ENCODE assay signal across 11 mouse cellular contexts in the genomic region with DNA sequence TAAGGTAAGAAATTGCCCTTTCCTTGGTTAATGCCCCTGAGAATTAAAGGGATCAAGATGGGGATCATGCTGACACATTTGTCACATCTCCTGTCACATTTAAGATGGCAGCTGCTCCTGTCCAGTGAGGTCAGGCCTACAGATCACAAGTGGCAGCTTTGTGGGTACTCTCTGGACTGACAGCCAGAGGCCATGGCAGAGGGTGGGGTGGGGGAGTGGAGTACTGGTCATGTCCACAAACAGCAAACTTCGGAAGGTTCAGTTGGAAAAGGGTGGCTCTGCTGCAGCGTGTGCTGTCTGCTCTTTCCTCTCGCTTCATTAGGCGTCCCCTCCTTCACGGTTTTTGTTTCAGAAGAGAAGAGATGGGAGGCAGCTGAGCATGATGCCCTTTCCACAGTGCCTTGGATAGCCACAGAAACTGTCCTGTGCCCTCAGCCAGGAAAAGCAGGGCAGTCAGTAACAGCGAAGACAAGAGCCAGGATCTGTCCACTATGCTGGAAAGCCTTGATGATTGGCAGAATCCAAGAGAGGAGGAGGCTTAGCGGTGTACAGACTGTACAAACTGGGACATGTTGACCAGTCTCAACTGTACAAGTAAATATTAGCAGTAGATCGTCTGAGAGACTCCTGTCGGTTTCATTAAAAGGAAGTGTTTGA. TPM values are rescaled to one million over a fixed set of nuclear protein-coding genes. Genes with fewer than 3 reads are reported as not detected.
DNase-seq lines count a peak whose midpoint lies in the region; ATAC-seq and TF ChIP-seq lines count a peak whose summit lies in the region.
"Had no signal": no experiment of that assay in that cellular context is flagged by ENCODE, and none has a peak within 500 bp of the region (broad histone marks: within the 10 kb centered on the region; RNA-seq: fewer than 3 reads in every experiment).

No protein-coding gene starts in this region.

- H3K27me3 ChIP-seq in embryonic facial prominence, embryonic 11.5 days (ENCODE audit: control insufficient read depth, insufficient read depth, low read length), result no peaks in the 10 kb centered on the region
- no peaks in the 10 kb centered on the region for H3K27me3 ChIP-seq in embryonic facial prominence, embryonic 10.5 days (replicated peaks; ENCODE audit: low read depth, poor library complexity, severe bottlenecking)
- no peaks in the 10 kb centered on the region for H3K27me3 ChIP-seq in hindbrain, embryonic 12.5 days
- H3K27me3 ChIP-seq: limb, embryonic 15.5 days had no signal

- no peak overlapping the region for H3K4me2 ChIP-seq in embryonic facial prominence, embryonic 11.5 days (ENCODE audit: low read depth, low read length)
- no peak overlapping the region for H3K4me2 ChIP-seq in hindbrain, embryonic 12.5 days (replicated peaks)
- H3K4me2 ChIP-seq: limb, embryonic 15.5 days had no signal

- DNase-seq in embryonic facial prominence, embryonic 11.5 days (ENCODE audit: low spot score), result no peak
- no peak for DNase-seq in embryonic facial prominence, embryonic 10.5 days (ENCODE audit: low spot score)
- DNase-seq in layer of hippocampus, adult 2 months (ENCODE audit: low spot score in 2 of 2), result no peak
- no peak for DNase-seq in layer of hippocampus, postnatal 36 days
- peak; percentile 8 for DNase-seq in fibroblast of lung, adult 2 months (ENCODE audit: low read depth)
- peak; percentile 79 for DNase-seq in lung, postnatal 25 days (ENCODE audit: low spot score)
- DNase-seq in urinary bladder, postnatal 25 days (ENCODE audit: low spot score), result no peak
- DNase-seq: thymus, postnatal 36 days had no signal

- H3K4me1 ChIP-seq in embryonic facial prominence, embryonic 11.5 days (ENCODE audit: control insufficient read depth, insufficient read depth, low read length), result no peaks in the 10 kb centered on the region
- H3K4me1 ChIP-seq in embryonic facial prominence, embryonic 10.5 days, result peaks cover 8% of the 10 kb centered on the region
- H3K4me1 ChIP-seq in hindbrain, embryonic 12.5 days, result peaks cover 9% of the 10 kb centered on the region; the same call in 1 of the 2 replicates

- H3K4me3 ChIP-seq in embryonic facial prominence, embryonic 11.5 days (ENCODE audit: low read depth, low read length), result no peak overlapping the region
- H3K4me3 ChIP-seq in embryonic facial prominence, embryonic 10.5 days, result no peak overlapping the region
- H3K4me3 ChIP-seq in layer of hippocampus, adult 2 months, result no peak overlapping the region
- H3K4me3 ChIP-seq in hindbrain, embryonic 12.5 days, result no peak overlapping the region
- H3K4me3 ChIP-seq: limb, embryonic 15.5 days had no signal

- WGBS in embryonic facial prominence, embryonic 11.5 days, result 77% methylated on average over 9 of the region's 9 CpGs
- WGBS in embryonic facial prominence, embryonic 10.5 days, result 79% methylated on average over 9 of the region's 9 CpGs
- WGBS in hindbrain, embryonic 12.5 days, result 70% methylated on average over 9 of the region's 9 CpGs

- H3K27ac ChIP-seq in embryonic facial prominence, embryonic 11.5 days (replicated peaks; ENCODE audit: low read depth, low read length), result no peak overlapping the region
- H3K27ac ChIP-seq in embryonic facial prominence, embryonic 10.5 days (replicated peaks), result no peak overlapping the region
- peak overlapping the region; percentile 58 for H3K27ac ChIP-seq in layer of hippocampus, adult 2 months
- no peak overlapping the region for H3K27ac ChIP-seq in hindbrain, embryonic 12.5 days
- H3K27ac ChIP-seq: limb, embryonic 15.5 days had no signal

- no peaks in the 10 kb centered on the region for H3K9me3 ChIP-seq in embryonic facial prominence, embryonic 11.5 days (replicated peaks; ENCODE audit: control insufficient read depth, low read length)
- no peaks in the 10 kb centered on the region for H3K9me3 ChIP-seq in embryonic facial prominence, embryonic 10.5 days
- H3K9me3 ChIP-seq in hindbrain, embryonic 12.5 days (replicated peaks), result no peaks in the 10 kb centered on the region
- H3K9me3 ChIP-seq: limb, embryonic 15.5 days had no signal

- TF ChIP-seq CTCF in layer of hippocampus, adult 2 months (conservative IDR thresholded peaks at IDR 0.05), result no peak

- no peaks in the 10 kb centered on the region for H3K36me3 ChIP-seq in embryonic facial prominence, embryonic 11.5 days (replicated peaks; ENCODE audit: control insufficient read depth, insufficient read depth, low read depth, low read length)
- H3K36me3 ChIP-seq in embryonic facial prominence, embryonic 10.5 days (replicated peaks), result peaks cover 26% of the 10 kb centered on the region
- peaks cover 4% of the 10 kb centered on the region; the same call in 1 of the 2 replicates for H3K36me3 ChIP-seq in hindbrain, embryonic 12.5 days
- H3K36me3 ChIP-seq: limb, embryonic 15.5 days had no signal

- no peak overlapping the region for H3K9ac ChIP-seq in embryonic facial prominence, embryonic 11.5 days (replicated peaks; ENCODE audit: low read length)
- no peak overlapping the region for H3K9ac ChIP-seq in hindbrain, embryonic 12.5 days
- H3K9ac ChIP-seq: limb, embryonic 15.5 days had no signal

- 0 out of 2 replicates have a peak, but pooled peaks have one; percentile 48 for ATAC-seq in embryonic facial prominence, embryonic 11.5 days (replicated peaks; ENCODE audit: insufficient number of reproducible peaks, low FRiP score, low TSS enrichment, low read depth)
- ATAC-seq in hindbrain, embryonic 12.5 days (ENCODE audit: low FRiP score), result no peak
- ATAC-seq: CD4-positive, CD25-positive, alpha-beta regulatory T cell, adult 4 months had no signal

RNA-seq across cellular contexts. Expression of gene Podxl, which starts 46.0 kb away (rescaled TPM):
- 8.2 and 8.4 TPM in 2 replicates for polyA plus RNA-seq in embryonic facial prominence, embryonic 11.5 days (2014; fragmentation: Nextera tagmentation; extraction: Ambion mirVana)
- polyA plus RNA-seq in embryonic facial prominence, embryonic 10.5 days (2016; fragmentation: Nextera tagmentation; extraction: Ambion mirVana), result 16.6 and 18.0 TPM in 2 replicates
- total RNA-seq in layer of hippocampus, adult 2 months (2021), result 10 to 100 TPM; 16.8 to 18.9 TPM
- 10 to 100 TPM; 13.2 to 14.7 TPM for total RNA-seq in layer of hippocampus, postnatal 36 days (2021)
- polyA plus RNA-seq in hindbrain, embryonic 12.5 days (2016; fragmentation: Nextera tagmentation; extraction: Ambion mirVana), result 15.6 and 15.7 TPM in 2 replicates
- polyA plus RNA-seq: CD4-positive, CD25-positive, alpha-beta regulatory T cell, adult 4 months had no signal

Comparison
In these comparisons a context has a peak if more than half of its experiments do, and no peak if none do; other contexts are left out.
1. DNase-seq: peak in fibroblast of lung, adult 2 months (single experiment) and lung, postnatal 25 days (single experiment); none in embryonic facial prominence, embryonic 11.5 days (single experiment), embryonic facial prominence, embryonic 10.5 days (single experiment), layer of hippocampus, adult 2 months (0 of 2), layer of hippocampus, postnatal 36 days (0 of 2) and urinary bladder, postnatal 25 days (single experiment).